9 mouse cellular contexts compared by ENCODE assay signal in the genomic region with DNA sequence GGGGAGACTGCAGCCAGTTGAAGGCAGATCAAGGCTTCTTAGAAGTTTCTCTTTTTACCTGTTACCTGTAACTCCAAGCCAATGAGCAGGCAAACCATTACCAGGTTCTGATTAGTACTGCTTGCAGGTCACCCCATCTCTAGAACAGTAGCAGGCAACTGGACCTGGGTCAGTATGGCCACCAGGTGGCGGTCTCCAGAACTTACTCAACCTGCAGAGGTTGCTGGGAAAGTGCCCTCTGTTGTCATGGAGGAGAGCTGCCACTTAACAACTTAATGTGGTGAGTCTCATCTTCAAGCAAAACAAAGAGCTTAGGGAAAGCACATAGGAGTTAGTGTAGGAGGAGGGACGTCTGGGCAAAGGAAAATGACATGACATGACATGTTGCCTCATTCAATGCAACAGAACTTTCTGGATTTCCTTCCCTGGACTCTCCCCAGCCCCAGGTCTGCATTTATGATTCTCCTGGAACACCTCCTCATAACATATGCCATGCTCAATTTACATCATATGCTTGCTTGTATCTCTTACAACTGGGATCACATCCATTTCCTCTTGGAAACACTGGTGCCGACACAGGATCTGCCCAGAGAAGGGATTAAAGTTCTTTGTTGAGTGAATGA.
DNase-seq lines count a peak whose midpoint lies in the region; ATAC-seq lines count a peak whose summit lies in the region.
"Had no signal": no experiment of that assay in that cellular context is flagged by ENCODE, and none has a peak within 500 bp of the region (broad histone marks: within the 10 kb centered on the region; RNA-seq: fewer than 3 reads in every experiment).

No protein-coding gene starts in this region.

- H3K27ac ChIP-seq in limb, embryonic 11.5 days (replicated peaks; ENCODE audit: low read depth, low read length): no peak overlapping the region
- H3K27ac ChIP-seq: hindbrain, embryonic 15.5 days had no signal

- peak; percentile 74 for DNase-seq in left cerebral cortex, postnatal 4 days
- no peak for DNase-seq in left cerebral cortex, postnatal 36 days (ENCODE audit: low spot score in 2 of 2)
- peak; percentile 68 for DNase-seq in ZHBTc4 (ENCODE audit: low read depth, low spot score)
- DNase-seq in cerebellum, postnatal 14 days: peak; percentile 80 to 84
- peak; percentile 68 for DNase-seq in limb, embryonic 11.5 days (ENCODE audit: low spot score)
- peak; percentile 47 for DNase-seq in right cerebral cortex, postnatal 14 days
- no peak for DNase-seq in frontal cortex, postnatal 36 days (ENCODE audit: low spot score in 2 of 2)

- no peak overlapping the region for H3K4me2 ChIP-seq in limb, embryonic 11.5 days (ENCODE audit: low read depth, severe bottlenecking)
- H3K4me2 ChIP-seq: hindbrain, embryonic 15.5 days had no signal

- H3K9ac ChIP-seq in limb, embryonic 11.5 days (ENCODE audit: low read length): no peak overlapping the region
- H3K9ac ChIP-seq: hindbrain, embryonic 15.5 days had no signal

- intact Hi-C loops in left cerebral cortex, postnatal 4 days (cut with DNase I): no loop called here
- intact Hi-C loops in left cerebral cortex, postnatal 36 days (cut with DNase I): loop anchor here (10.0 kb wide), 2 partner anchors 113 to 283 kb away; no protein-coding TSS in a partner anchor

- peaks cover 2% of the 10 kb centered on the region; the same call in 1 of the 2 replicates for H3K4me1 ChIP-seq in limb, embryonic 11.5 days (ENCODE audit: control insufficient read depth, insufficient read depth, low read length)
- H3K4me1 ChIP-seq: hindbrain, embryonic 15.5 days had no signal

- no peak overlapping the region for H3K4me3 ChIP-seq in limb, embryonic 11.5 days (ENCODE audit: low read depth, low read length)
- H3K4me3 ChIP-seq: hindbrain, embryonic 15.5 days had no signal

- no peaks in the 10 kb centered on the region for H3K36me3 ChIP-seq in limb, embryonic 11.5 days (ENCODE audit: control insufficient read depth, insufficient read depth, low read length)
- H3K36me3 ChIP-seq: hindbrain, embryonic 15.5 days had no signal

- H3K9me3 ChIP-seq in limb, embryonic 11.5 days (ENCODE audit: control insufficient read depth, low read length): no peaks in the 10 kb centered on the region
- H3K9me3 ChIP-seq: hindbrain, embryonic 15.5 days had no signal

- H3K27me3 ChIP-seq in limb, embryonic 11.5 days (ENCODE audit: control insufficient read depth, insufficient read depth, low read length): no peaks in the 10 kb centered on the region
- H3K27me3 ChIP-seq: hindbrain, embryonic 15.5 days had no signal

- WGBS in limb, embryonic 11.5 days: 37% methylated on average over 3 of the region's 3 CpGs

- peak; percentile 94 for ATAC-seq in granulocyte monocyte progenitor cell, adult 5-6 weeks (replicated peaks; ENCODE audit: poor library complexity, severe bottlenecking)
- no peak for ATAC-seq in limb, embryonic 11.5 days (ENCODE audit: insufficient number of reproducible peaks, low FRiP score, low TSS enrichment, low read depth)

Comparison
In these comparisons a context has a peak if more than half of its experiments do, and no peak if none do; other contexts are left out.
1. DNase-seq: peak in left cerebral cortex, postnatal 4 days (single experiment), ZHBTc4 (single experiment), cerebellum, postnatal 14 days (2 of 2), limb, embryonic 11.5 days (single experiment) and right cerebral cortex, postnatal 14 days (single experiment); none in left cerebral cortex, postnatal 36 days (0 of 2) and frontal cortex, postnatal 36 days (0 of 2).